Mouse (Mus musculus) lung, postnatal 25 days (tissue): ENCODE measurements at regions not wholly inside any gene's neighbourhood (a gene's known extent, or its start where the extent isn't known, plus 50 kb on each side); places are given as distances from the start of the nearest gene placed in this dataset.

ENCODE experiments used
- DNase-seq: peaks from one replicate; pipeline ENCODE4 v3.0.0; 2022; ENCODE audit warnings: low spot score

GRCm38 (mm10) chr11:114322627-114323026, 255.8 kb upstream of the Sdk2 start:
- DNase-seq = no peak

GRCm38 (mm10) chr11:114321974-114322373, 255.1 kb upstream of the Sdk2 start:
- no peak for DNase-seq

GRCm38 (mm10) chr11:114321527-114321926, 254.7 kb upstream of the Sdk2 start:
- no peak for DNase-seq

GRCm38 (mm10) chr11:114315274-114315673, 248.4 kb upstream of the Sdk2 start:
- no peak for DNase-seq

GRCm38 (mm10) chr11:114313652-114314051, 246.8 kb upstream of the Sdk2 start:
- no peak for DNase-seq

- DNase-seq = no peak
These were observed 244.8 kb upstream of the Sdk2 start for GRCm38 (mm10) chr11:114311640-114312039.

- no peak for DNase-seq
These were observed 236.9 kb upstream of the Sdk2 start for GRCm38 (mm10) chr11:114303636-114304354.

- no peak for DNase-seq
These were observed 233.9 kb upstream of the Sdk2 start for GRCm38 (mm10) chr11:114300611-114301319.

- DNase-seq = no peak
These were observed 230.0 kb upstream of the Sdk2 start for GRCm38 (mm10) chr11:114296816-114297334.

- DNase-seq = no peak
These were observed 227.8 kb upstream of the Sdk2 start for GRCm38 (mm10) chr11:114294511-114295250.

- no peak for DNase-seq
These were observed 224.4 kb upstream of the Sdk2 start for GRCm38 (mm10) chr11:114291258-114291657.

GRCm38 (mm10) chr11:114289946-114290345, 223.1 kb upstream of the Sdk2 start:
- DNase-seq = no peak

- DNase-seq = no peak
These were observed 218.2 kb upstream of the Sdk2 start for GRCm38 (mm10) chr11:114284820-114285666.

- DNase-seq = no peak
These were observed 216.4 kb upstream of the Sdk2 start for GRCm38 (mm10) chr11:114283208-114283607.

- DNase-seq = no peak
These were observed 215.7 kb upstream of the Sdk2 start for GRCm38 (mm10) chr11:114282566-114282965.

- DNase-seq = no peak
These were observed 215.0 kb upstream of the Sdk2 start for GRCm38 (mm10) chr11:114281846-114282245.

- no peak for DNase-seq
These were observed 214.3 kb upstream of the Sdk2 start for GRCm38 (mm10) chr11:114281041-114281695.

- DNase-seq = no peak
These were observed 210.9 kb upstream of the Sdk2 start for GRCm38 (mm10) chr11:114277513-114278304.

- no peak for DNase-seq
These were observed 203.7 kb upstream of the Sdk2 start for GRCm38 (mm10) chr11:114270358-114271072.

- DNase-seq = no peak
These were observed 195.1 kb upstream of the Sdk2 start for GRCm38 (mm10) chr11:114261959-114262358.
